Mouse (Mus musculus): Measurements from ENCODE around the gene Mtmr10. TPM values are rescaled to one million over a fixed set of nuclear protein-coding genes. Genes with fewer than 3 reads are reported as not detected.
A peak's percentile ranks its signal among the peaks of the same experiment; 100 is the strongest.

The Mtmr10 gene
- total RNA-seq, 2 experiments from 2014 or later: 13.4 to 13.9 TPM

DNA sequence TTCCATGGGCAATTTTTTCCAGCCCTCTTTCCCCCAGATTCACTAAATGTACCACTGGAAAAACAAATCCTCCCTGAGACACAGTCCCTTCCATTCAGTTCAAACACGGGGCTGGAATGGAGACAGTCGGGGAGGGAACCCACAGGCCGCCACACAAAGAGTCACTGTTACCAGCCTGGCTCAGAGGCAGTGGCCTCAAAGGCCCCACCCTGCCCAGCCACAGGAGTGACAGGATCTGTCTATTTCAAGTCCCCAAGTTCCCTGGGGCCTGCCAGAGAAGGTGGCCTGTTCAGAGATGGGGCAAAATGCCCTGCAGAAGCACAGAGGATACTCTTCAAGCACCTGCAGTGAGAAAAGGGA is 73.1 kb downstream of the Mtmr10 start:
- intact Hi-C loops (cut with DNase I): no loop called here

DNA sequence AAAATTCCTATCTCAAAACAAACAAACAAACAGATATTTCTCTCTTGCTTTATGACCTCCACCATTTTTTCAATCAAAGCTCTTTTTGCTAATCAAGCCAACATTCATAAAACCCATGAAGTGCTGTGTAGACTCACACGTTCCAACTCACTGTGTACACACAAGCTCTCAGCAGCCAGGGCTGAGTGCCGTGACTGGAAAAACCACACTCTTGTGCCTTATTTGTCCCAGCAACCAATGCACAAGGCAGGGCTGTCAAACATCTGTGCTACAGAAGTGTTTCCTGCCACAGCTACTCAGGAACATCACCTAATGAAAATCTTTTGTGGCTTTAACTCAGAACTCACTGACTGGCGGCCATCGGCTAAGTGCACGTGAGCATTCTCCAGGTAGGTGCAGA is 78.4 kb downstream of the Mtmr10 start:
- no peak for DNase-seq
- intact Hi-C loops (cut with DNase I): no loop called here

More for the DNA sequence above, 73.1 kb downstream of the Mtmr10 start:
- DNase-seq: no peak

DNA sequence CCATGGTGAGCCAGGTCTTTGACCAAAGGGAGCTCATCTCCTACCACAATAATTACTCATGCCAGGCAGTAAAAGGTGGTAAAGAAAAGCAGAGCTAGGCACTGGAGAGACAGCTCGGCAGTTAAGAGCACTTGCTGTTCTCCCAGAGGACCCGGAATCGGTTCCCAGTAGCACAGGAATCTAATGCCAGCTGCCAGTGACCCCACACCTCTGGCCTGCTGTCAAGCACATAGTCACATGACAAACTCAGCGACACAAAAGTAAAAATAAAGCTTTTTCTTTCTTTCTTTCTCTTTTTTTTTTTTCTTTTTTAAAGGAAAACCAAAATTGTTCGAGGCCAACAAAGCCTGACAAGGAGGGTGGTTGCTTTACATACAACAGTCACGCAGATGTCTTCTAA is 82.4 kb downstream of the Mtmr10 start:
- intact Hi-C loops (cut with DNase I): loop anchor here (5.0 kb wide), 1 partner anchor 83 kb away; the partner anchor contains the start of gene Mtmr10
- no peak for DNase-seq

DNA sequence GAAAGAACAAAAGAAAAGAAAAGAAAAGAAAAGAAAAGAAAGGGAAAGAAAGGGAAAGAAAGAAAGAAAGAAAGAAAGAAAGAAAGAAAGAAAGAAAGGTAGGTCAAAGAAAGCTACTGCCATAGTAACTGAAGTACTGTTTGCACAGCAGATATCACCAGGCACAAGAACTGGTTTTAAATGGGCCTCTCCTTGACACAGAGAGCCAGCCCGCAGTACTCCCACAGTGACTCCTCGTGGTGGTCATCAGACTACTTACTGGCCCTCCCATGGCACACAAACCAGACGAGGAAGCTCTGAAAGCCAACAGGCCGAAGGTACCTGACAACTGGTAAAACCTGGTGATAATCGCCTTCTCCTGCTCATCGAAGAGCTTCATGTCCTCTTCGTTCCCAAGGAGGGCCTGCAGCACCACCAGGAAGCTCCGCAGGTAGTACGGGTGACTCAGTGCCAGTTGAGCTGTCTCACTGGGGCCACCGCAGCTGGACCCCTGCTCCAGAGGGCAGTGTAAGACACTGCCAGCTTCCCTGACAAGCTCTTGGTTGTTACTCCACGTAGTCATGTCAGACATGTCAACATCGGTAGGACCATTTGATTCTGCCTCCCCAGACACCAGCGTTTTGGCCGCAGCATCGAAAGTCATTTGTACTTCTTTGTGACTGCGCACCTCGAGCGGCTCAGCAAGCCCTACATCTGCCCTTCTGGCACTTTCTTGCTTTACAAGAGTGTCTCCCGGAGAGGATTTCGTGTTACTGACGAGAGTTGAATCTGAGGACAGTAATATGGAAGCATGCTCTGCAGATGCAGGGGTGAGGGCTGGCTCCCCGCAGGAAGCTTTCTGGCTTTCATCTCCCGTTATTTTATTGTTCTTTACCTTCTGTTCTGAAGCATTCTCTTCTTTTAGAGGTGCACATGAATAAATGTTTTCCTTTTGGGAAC is 84.8 kb downstream of the Mtmr10 start:
- no peak for DNase-seq
- intact Hi-C loops (cut with DNase I): loop anchor here (5.0 kb wide), 1 partner anchor 85 kb away; the partner anchor contains the start of gene Mtmr10

DNA sequence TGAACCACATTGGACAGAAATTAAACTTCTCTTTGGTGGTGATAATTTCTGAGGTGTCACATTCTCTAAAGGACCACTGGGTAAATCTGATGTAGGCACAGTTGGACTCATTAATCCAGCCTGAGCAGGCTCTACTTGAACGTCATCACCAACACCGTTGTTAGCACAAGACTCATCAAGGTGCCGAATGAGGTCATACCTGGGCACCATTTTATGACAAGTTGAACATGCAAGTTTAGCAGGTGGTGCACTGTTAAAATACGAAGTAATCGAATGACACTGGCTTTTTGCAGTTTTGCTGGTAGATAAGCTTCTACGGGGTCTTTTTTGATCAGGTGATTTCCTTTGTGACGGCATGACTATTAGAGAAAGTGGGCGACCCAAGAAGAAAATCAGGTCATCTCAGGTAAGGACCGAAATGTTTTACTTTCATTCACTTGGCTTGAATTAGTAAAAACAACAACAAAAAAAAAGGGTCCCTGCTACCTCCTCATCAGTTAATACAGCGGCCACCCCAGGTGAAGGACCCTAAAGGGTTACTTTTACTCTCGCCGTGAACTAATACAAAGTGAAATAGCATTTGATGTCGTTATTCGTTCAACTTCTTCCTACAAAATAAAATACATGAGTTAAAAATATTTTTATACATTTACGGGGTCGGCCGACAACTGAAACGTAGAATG is 85.8 kb downstream of the Mtmr10 start:
- intact Hi-C loops (cut with DNase I): loop anchor here (5.0 kb wide), 1 partner anchor 86 kb away; the partner anchor contains the start of gene Mtmr10
- DNase-seq: no peak

DNA sequence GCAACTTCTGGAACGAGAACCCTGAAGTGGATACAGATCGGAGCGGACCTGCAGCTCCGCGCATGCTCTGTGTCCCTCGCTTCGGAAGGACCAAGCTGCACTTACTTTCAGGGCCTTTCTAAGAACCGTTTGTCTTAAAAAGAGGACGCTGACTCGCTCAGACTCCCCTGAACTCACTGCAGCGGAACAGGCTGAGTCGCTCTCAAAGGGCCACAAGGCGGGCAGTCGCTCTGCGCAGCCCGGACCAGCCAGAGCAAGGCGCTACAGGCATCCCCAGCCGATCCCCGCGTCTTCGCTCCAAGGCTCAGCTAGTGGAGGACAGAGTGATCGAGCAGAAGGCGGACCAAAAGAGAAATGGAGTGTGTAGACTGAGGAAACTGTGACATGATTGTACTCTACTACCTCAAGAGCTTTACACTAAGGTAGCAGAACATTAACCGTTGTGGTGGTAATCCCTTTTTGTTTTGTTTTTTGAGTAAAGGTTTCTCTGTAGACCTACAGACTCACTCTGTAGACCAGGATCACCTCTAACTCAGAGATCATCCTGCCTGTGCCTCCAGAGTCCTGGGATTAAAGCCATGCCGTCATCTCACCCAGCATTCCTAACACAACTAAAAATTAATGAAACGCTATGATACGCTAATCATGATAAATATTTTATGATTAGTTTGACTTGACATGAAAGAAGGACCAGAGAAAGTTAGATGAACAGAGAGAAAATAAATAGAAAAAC is 86.5 kb downstream of the Mtmr10 start, which contains the start of gene Fan1:
Gene Fan1, minus strand, starts transcription at position 266 of the 733 bp plus-strand sequence.
- intact Hi-C loops (cut with DNase I): loop anchor here (5.0 kb wide), 1 partner anchor 87 kb away; the partner anchor contains the start of gene Mtmr10
- DNase-seq: peak; percentile 89 to 94

Small RNAs within 50 kb of the gene (microRNA-seq; reads per million reads assigned to microRNA genes)
- 0 reads per million in 2 experiments for gene Mir6416 (ENCODE audit: borderline number of aligned reads in 2 of 2)

Other genes starting within 250 kb of the Mtmr10 start
- gene Trpm1, start 133.8 kb upstream of the Mtmr10 start, total RNA-seq (2021): under 1 TPM in 1 of 2 experiments, not detected in 1; 0.11 TPM
- 1 to 10 TPM; 8.9 to 9.9 TPM for gene Fan1, start 86.4 kb downstream of the Mtmr10 start, total RNA-seq (2021)
- gene Mphosph10, start 104.6 kb downstream of the Mtmr10 start, total RNA-seq (2021): 10 to 100 TPM; 11.6 to 13.4 TPM
- gene Mcee, start 105.0 kb downstream of the Mtmr10 start, total RNA-seq (2021): 100 to 1,000 TPM; 196 to 206 TPM
- gene Apba2, start 214.1 kb downstream of the Mtmr10 start, total RNA-seq (2021): under 1 TPM; 0.51 to 0.94 TPM